Mouse (Mus musculus) lung, postnatal 0 days (tissue): Measurements from ENCODE around the gene Wdr62. TPM values are rescaled to one million over a fixed set of nuclear protein-coding genes. Genes with fewer than 3 reads are reported as not detected.
A peak's percentile ranks its signal among the peaks of the same experiment; 100 is the strongest.

Experiments
- ATAC-seq: fragments of 200-750 bp; cut with Nextera tagmentation; 2 replicates; pipeline ENCODE4 v1.8.0; 2017; ENCODE audit warnings: moderate library complexity
- DNase-seq: peaks from one replicate; pipeline ENCODE4 v3.0.0-alpha.2; 2016; ENCODE audit warnings: low spot score
- H3K27ac ChIP-seq: fragments of 300-500 bp; sonication (generic); 2 replicates; pipeline ENCODE4 v1.5.1; 2014; ENCODE audit warnings: antibody characterized with exemption, mild to moderate bottlenecking, low read length, mixed read lengths
- H3K27me3 ChIP-seq: fragments of 300-500 bp; sonication (generic); replicated peaks from 2 replicates; pipeline ENCODE4 v1.6.1; 2014; ENCODE audit warnings: low read length, mixed read lengths; ENCODE audit not compliant: insufficient read depth
- H3K36me3 ChIP-seq: fragments of 300-500 bp; sonication (generic); 2 replicates; pipeline ENCODE4 v1.6.1; 2014; ENCODE audit warnings: low read length, mixed read lengths; ENCODE audit not compliant: insufficient read depth
- H3K4me1 ChIP-seq: fragments of 300-500 bp; sonication (generic); 2 replicates; pipeline ENCODE4 v1.6.1; 2014; ENCODE audit warnings: antibody characterized with exemption, low read depth, low read length, mixed read lengths; ENCODE audit not compliant: insufficient read depth
- H3K4me2 ChIP-seq: fragments of 300-500 bp; sonication (generic); replicated peaks from 2 replicates; pipeline ENCODE4 v1.6.1; 2014; ENCODE audit warnings: low read depth, mild to moderate bottlenecking, low read length, moderate library complexity, mixed read lengths
- H3K4me3 ChIP-seq: fragments of 300-500 bp; sonication (generic); 2 replicates; pipeline ENCODE4 v1.5.1; 2014; ENCODE audit warnings: low read depth, low read length
- H3K9ac ChIP-seq: fragments of 300-500 bp; sonication (generic); replicated peaks from 2 replicates; pipeline ENCODE4 v1.6.1; 2014; ENCODE audit warnings: low read depth, mild to moderate bottlenecking
- H3K9me3 ChIP-seq: fragments of 300-500 bp; sonication (generic); 2 replicates; pipeline ENCODE4 v1.6.1; 2016; ENCODE audit warnings: low read length, mixed read lengths
- CTCF ChIP-seq: IDR thresholded peaks from 2 replicates; pipeline ENCODE4 v1.5.1; 2016; ENCODE audit warnings: antibody characterized with exemption, mild to moderate bottlenecking
- EP300 ChIP-seq: IDR thresholded peaks from 2 replicates; pipeline ENCODE4 v1.6.1; 2016; ENCODE audit warnings: antibody characterized with exemption, mild to moderate bottlenecking, control low read depth
- WGBS: fragments of 180-500 bp; shearing (Covaris S2); extraction: QIAGEN DNeasy Blood & Tissue Kit; methylation state at CpG from one replicate; pipeline ENCODE4 v1.1.7; 2014; 5-methylcytosine and 5-hydroxymethylcytosine counted together
- polyA plus RNA-seq: library from polyadenylated mRNA; unstranded; fragments of >200 nt; fragmentation: Nextera tagmentation; extraction: Ambion mirVana; gene quantifications from 2 replicates; pipeline ENCODE4 v1.2.1, GENCODE M21; 2015

Wdr62 gene
- polyA plus RNA-seq, 1 experiment from 2014 or later = 2.7 TPM

GRCm38 (mm10) chr7:30315559-30316529 is 35.6 kb upstream of the Wdr62 start:
- H3K4me3 ChIP-seq = no peak overlapping the region
- DNase-seq (no peak), ATAC-seq (no peak)
- no peaks in the 10 kb centered on the region for H3K27me3 ChIP-seq
- no peaks in the 10 kb centered on the region for H3K4me1 ChIP-seq
- no peak overlapping the region for H3K27ac ChIP-seq
- H3K9ac ChIP-seq = no peak overlapping the region
- H3K36me3 ChIP-seq = no peaks in the 10 kb centered on the region
- WGBS = 55% methylated on average over 13 of the region's 13 CpGs
- H3K9me3 ChIP-seq = no peaks in the 10 kb centered on the region
- H3K4me2 ChIP-seq = no peak overlapping the region
- TF ChIP-seq CTCF = no peak
- no peak for TF ChIP-seq EP300

- Histone ChIP-seq H3K4me1 (no peaks in the 10 kb centered on the region), H3K9ac (no peak within 1 kb of the TSS), H3K9me3 (no peaks in the 10 kb centered on the region), H3K36me3 (no peaks in the 10 kb centered on the region), H3K4me2 (peak within 1 kb of the TSS; percentile 22), H3K4me3 (peak within 1 kb of the TSS; percentile 14; the same call in 1 of the 2 replicates), H3K27ac (no peak within 1 kb of the TSS), H3K27me3 (no peaks in the 10 kb centered on the region)
- WGBS = 3% methylated on average over 9 of the region's 9 CpGs
- TF ChIP-seq CTCF (no peak), EP300 (no peak)
- DNase-seq = peak; percentile 45
- peak; percentile 44; the same call in 1 of the 2 replicates for ATAC-seq
Measured at GRCm38 (mm10) chr7:30314721-30315155, 34.5 kb upstream of the Wdr62 start, which contains the start of gene Syne4. Gene Syne4 (plus strand): TSS chr7:30314807.

- TF ChIP-seq CTCF = no peak
- no peak for TF ChIP-seq EP300
- 43% methylated on average over 27 of the region's 27 CpGs for WGBS
- DNase-seq (no peak), ATAC-seq (no peak)
- no peak overlapping the region for H3K4me3 ChIP-seq
- no peaks in the 10 kb centered on the region for H3K27me3 ChIP-seq
- H3K4me1 ChIP-seq = peaks cover 6% of the 10 kb centered on the region; the same call in 1 of the 2 replicates
- H3K9ac ChIP-seq = no peak overlapping the region
- H3K4me2 ChIP-seq = no peak overlapping the region
- H3K27ac ChIP-seq = no peak overlapping the region
- no peaks in the 10 kb centered on the region for H3K36me3 ChIP-seq
- H3K9me3 ChIP-seq = no peaks in the 10 kb centered on the region
Measured at GRCm38 (mm10) chr7:30313666-30314320, 33.6 kb upstream of the Wdr62 start.

GRCm38 (mm10) chr7:30310136-30310535 is 29.9 kb upstream of the Wdr62 start:
- Histone ChIP-seq H3K9ac (no peak overlapping the region), H3K4me2 (no peak overlapping the region), H3K4me1 (peaks cover 6% of the 10 kb centered on the region; the same call in 1 of the 2 replicates), H3K4me3 (no peak overlapping the region), H3K9me3 (no peaks in the 10 kb centered on the region), H3K27ac (no peak overlapping the region), H3K36me3 (no peaks in the 10 kb centered on the region), H3K27me3 (no peaks in the 10 kb centered on the region)
- WGBS = 80% methylated on average over 12 of the region's 12 CpGs
- ATAC-seq (no peak), DNase-seq (no peak)
- TF ChIP-seq EP300 = no peak

GRCm38 (mm10) chr7:30309395-30310129 is 29.3 kb upstream of the Wdr62 start:
- Histone ChIP-seq H3K4me2 (peak overlapping the region; percentile 80), H3K4me1 (peaks cover 6% of the 10 kb centered on the region; the same call in 1 of the 2 replicates), H3K27me3 (no peaks in the 10 kb centered on the region), H3K36me3 (no peaks in the 10 kb centered on the region), H3K9ac (peak overlapping the region; percentile 30; the same call in 1 of the 2 replicates), H3K9me3 (no peaks in the 10 kb centered on the region), H3K27ac (peak overlapping the region; percentile 33), H3K4me3 (peak overlapping the region; percentile 55)
- DNase-seq = no peak
- no peak for TF ChIP-seq CTCF
- TF ChIP-seq EP300 = no peak
- WGBS = 63% methylated on average over 15 of the region's 15 CpGs
- no peak for ATAC-seq
